Mouse (Mus musculus) cerebellum, adult 2 months (tissue): ENCODE results near the gene Haghl.

Experiments
- CTCF ChIP-seq: fragments of 200-500 bp; IDR thresholded peaks from 2 replicates; pipeline ENCODE4 v1.5.1; 2011; ENCODE audit warnings: low read depth, mild to moderate bottlenecking, control low read depth, low read length, moderate library complexity, borderline replicate concordance; ENCODE audit not compliant: insufficient read depth
- POLR2A ChIP-seq: fragments of 200-500 bp; IDR thresholded peaks from 2 replicates; pipeline ENCODE4 v1.6.1; 2011; ENCODE audit warnings: low read length, control low read depth, borderline replicate concordance; ENCODE audit not compliant: insufficient read depth

DNA sequence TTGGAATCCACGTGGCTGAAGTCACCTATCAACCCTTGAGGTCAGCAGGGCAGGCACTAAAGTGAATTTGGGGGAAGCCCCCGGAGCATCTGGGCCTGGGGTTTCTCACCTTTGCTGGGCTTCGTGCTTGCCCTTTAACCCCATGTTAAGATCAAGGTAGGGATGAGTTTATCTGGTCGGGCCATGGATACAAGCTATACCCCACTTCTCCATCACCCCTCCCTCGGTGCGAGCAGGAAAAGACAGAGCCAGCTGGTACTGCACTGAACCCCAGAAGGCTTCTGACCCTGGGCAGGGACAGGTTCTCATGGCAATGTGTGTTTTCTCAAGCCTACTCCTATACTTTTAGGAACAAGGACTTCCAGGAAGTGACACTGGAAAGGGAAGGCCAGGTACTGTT is 4.1 kb downstream of the Haghl start:
- TF ChIP-seq CTCF: no peak
- no peak for TF ChIP-seq POLR2A
